14 mouse cellular contexts compared by ENCODE assay signal in the genomic region with DNA sequence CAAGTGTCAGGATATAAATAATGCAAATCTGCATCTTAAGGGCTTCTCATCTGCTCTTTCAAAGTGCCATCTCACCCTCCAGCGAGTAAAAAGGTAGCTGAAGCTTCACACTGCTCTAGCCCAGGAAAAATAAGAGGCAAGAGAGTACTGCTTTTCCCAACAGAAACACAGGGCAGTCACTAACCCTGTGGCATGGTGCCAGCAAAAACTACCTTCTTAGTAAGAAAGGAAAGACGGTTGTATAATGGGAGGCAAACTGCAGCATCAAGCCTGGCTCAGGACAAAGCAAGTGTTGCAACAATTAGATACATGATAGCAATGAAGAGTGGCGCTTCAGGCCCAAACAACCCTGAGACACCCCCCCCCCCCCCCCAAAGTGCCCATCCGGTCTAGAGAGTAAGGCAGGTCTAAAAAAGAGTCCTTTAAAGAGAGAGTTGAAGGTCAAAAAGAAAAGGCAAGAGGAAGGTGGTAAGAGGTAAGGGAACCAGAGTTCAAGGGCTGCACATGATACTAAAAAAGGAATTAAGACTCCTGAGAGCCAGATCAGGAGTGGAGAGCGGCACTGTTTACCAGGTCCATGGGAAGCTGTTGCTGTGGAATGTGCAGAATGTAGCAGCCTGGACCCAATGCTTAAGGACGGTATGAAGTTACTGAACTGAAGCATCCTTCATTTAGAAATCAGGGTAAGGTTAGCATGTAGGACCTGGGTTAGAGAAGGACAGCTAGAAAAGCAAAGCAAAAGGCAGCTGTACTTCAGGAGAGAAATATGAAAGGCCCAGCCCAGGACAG. TPM values are rescaled to one million over a fixed set of nuclear protein-coding genes. Genes with fewer than 3 reads are reported as not detected.
DNase-seq lines count a peak whose midpoint lies in the region; ATAC-seq and TF ChIP-seq lines count a peak whose summit lies in the region.
"Had no signal": no experiment of that assay in that cellular context is flagged by ENCODE, and none has a peak within 500 bp of the region (broad histone marks: within the 10 kb centered on the region; RNA-seq: fewer than 3 reads in every experiment).

No protein-coding gene starts in this region.

- peak; percentile 33 for DNase-seq in adrenal gland, postnatal 10 days
- no peak for DNase-seq in adrenal gland, adult 8-10 months
- peak; percentile 43 for DNase-seq in R1 (ENCODE audit: low read depth, low spot score)
- peak; percentile 59 for DNase-seq in kidney, postnatal 14 days
- no peak for DNase-seq in thymus, postnatal 10 days (ENCODE audit: low spot score in 2 of 2)
- no peak for DNase-seq in urinary bladder, postnatal 4 days (ENCODE audit: low spot score in 2 of 2)
- DNase-seq: cerebellum, adult 11 months; liver, postnatal 0 days had no signal

- no peak overlapping the region for H3K9ac ChIP-seq in intestine, embryonic 16.5 days (ENCODE audit: low read depth, low read length)
- H3K9ac ChIP-seq in intestine, postnatal 0 days (ENCODE audit: low read depth, low read length) = no peak overlapping the region
- H3K9ac ChIP-seq: embryonic facial prominence, embryonic 15.5 days; forebrain, embryonic 12.5 days; hindbrain, embryonic 15.5 days; liver, postnatal 0 days had no signal

- no peak overlapping the region for H3K4me2 ChIP-seq in intestine, embryonic 16.5 days (ENCODE audit: low read depth, low read length)
- no peak overlapping the region for H3K4me2 ChIP-seq in intestine, postnatal 0 days (replicated peaks; ENCODE audit: low read depth)
- H3K4me2 ChIP-seq: embryonic facial prominence, embryonic 15.5 days; forebrain, embryonic 12.5 days; hindbrain, embryonic 15.5 days had no signal

- H3K27ac ChIP-seq in intestine, embryonic 16.5 days (ENCODE audit: low read length) = peak overlapping the region; percentile 2
- no peak overlapping the region for H3K27ac ChIP-seq in intestine, postnatal 0 days (ENCODE audit: low read depth, low read length)
- H3K27ac ChIP-seq: embryonic facial prominence, embryonic 15.5 days; forebrain, embryonic 12.5 days; hindbrain, embryonic 15.5 days; midbrain, embryonic 10.5 days had no signal

- H3K27me3 ChIP-seq in intestine, embryonic 16.5 days (replicated peaks; ENCODE audit: control insufficient read depth, insufficient read depth, low read length) = no peaks in the 10 kb centered on the region
- no peaks in the 10 kb centered on the region for H3K27me3 ChIP-seq in intestine, postnatal 0 days (replicated peaks; ENCODE audit: control insufficient read depth, insufficient read depth, low read length)
- H3K27me3 ChIP-seq: embryonic facial prominence, embryonic 15.5 days; forebrain, embryonic 12.5 days; hindbrain, embryonic 15.5 days had no signal

- ATAC-seq in intestine, embryonic 16.5 days = no peak
- ATAC-seq in intestine, postnatal 0 days = no peak
- ATAC-seq: liver, postnatal 0 days had no signal

- no peak for TF ChIP-seq CTCF in intestine, postnatal 0 days (IDR thresholded peaks at IDR 0.05; ENCODE audit: low read depth)

- H3K36me3 ChIP-seq in intestine, embryonic 16.5 days (ENCODE audit: control insufficient read depth, insufficient read depth, low read length) = no peaks in the 10 kb centered on the region
- no peaks in the 10 kb centered on the region for H3K36me3 ChIP-seq in intestine, postnatal 0 days (ENCODE audit: control insufficient read depth, insufficient read depth)
- H3K36me3 ChIP-seq: embryonic facial prominence, embryonic 15.5 days; forebrain, embryonic 12.5 days; hindbrain, embryonic 15.5 days; midbrain, embryonic 10.5 days had no signal

- 56% methylated on average over 6 of the region's 6 CpGs for WGBS in intestine, embryonic 16.5 days
- WGBS in intestine, postnatal 0 days = 58% methylated on average over 6 of the region's 6 CpGs

- no peaks in the 10 kb centered on the region for H3K4me1 ChIP-seq in intestine, embryonic 16.5 days (ENCODE audit: control insufficient read depth, insufficient read depth, low read length)
- H3K4me1 ChIP-seq in intestine, postnatal 0 days (replicated peaks; ENCODE audit: control insufficient read depth, insufficient read depth, low read length) = no peaks in the 10 kb centered on the region
- H3K4me1 ChIP-seq: embryonic facial prominence, embryonic 15.5 days; hindbrain, embryonic 15.5 days had no signal

- H3K4me3 ChIP-seq in intestine, embryonic 16.5 days (ENCODE audit: low read length) = no peak overlapping the region
- no peak overlapping the region for H3K4me3 ChIP-seq in intestine, postnatal 0 days (ENCODE audit: low read depth, low read length)
- H3K4me3 ChIP-seq: embryonic facial prominence, embryonic 15.5 days; forebrain, embryonic 12.5 days; hindbrain, embryonic 15.5 days; midbrain, embryonic 10.5 days had no signal

- no peaks in the 10 kb centered on the region for H3K9me3 ChIP-seq in intestine, embryonic 16.5 days (ENCODE audit: control insufficient read depth, low read length)
- no peaks in the 10 kb centered on the region for H3K9me3 ChIP-seq in intestine, postnatal 0 days (ENCODE audit: control insufficient read depth)
- H3K9me3 ChIP-seq: embryonic facial prominence, embryonic 15.5 days; forebrain, embryonic 12.5 days; hindbrain, embryonic 15.5 days; midbrain, embryonic 10.5 days had no signal

RNA-seq across cellular contexts. Expression of a gene that starts 26.2 kb away (rescaled TPM):
- total RNA-seq in adrenal gland, postnatal 10 days (2021) = 10 to 100 TPM; 30.4 to 37.3 TPM
- total RNA-seq in adrenal gland, adult 8-10 months (2022) = 10 to 100 TPM; 13.9 to 27.0 (median 20.9) TPM
- 51.4 and 55.7 TPM in 2 replicates for polyA plus RNA-seq in intestine, embryonic 16.5 days (2015; fragmentation: Nextera tagmentation; extraction: Ambion mirVana)
- 39.2 and 39.4 TPM in 2 replicates for polyA plus RNA-seq in intestine, postnatal 0 days (2015; fragmentation: Nextera tagmentation; extraction: Ambion mirVana)

RNA-seq across cellular contexts. Expression of a gene that starts 26.3 kb away (rescaled TPM):
- total RNA-seq in adrenal gland, postnatal 10 days (2021) = 10 to 100 TPM; 11.5 to 13.3 TPM
- 10 to 100 TPM in 3 of 4 experiments, 1 to 10 TPM in 1; 6.9 to 12.0 (median 11.3) TPM for total RNA-seq in adrenal gland, adult 8-10 months (2022)
- polyA plus RNA-seq in intestine, embryonic 16.5 days (2015; fragmentation: Nextera tagmentation; extraction: Ambion mirVana) = 13.7 and 13.9 TPM in 2 replicates
- polyA plus RNA-seq in intestine, postnatal 0 days (2015; fragmentation: Nextera tagmentation; extraction: Ambion mirVana) = 6.8 and 8.0 TPM in 2 replicates

Comparison
In these comparisons a context has a peak if more than half of its experiments do, and no peak if none do; other contexts are left out.
1. DNase-seq: peak in adrenal gland, postnatal 10 days (single experiment), R1 (single experiment) and kidney, postnatal 14 days (single experiment); none in adrenal gland, adult 8-10 months (single experiment), thymus, postnatal 10 days (0 of 2) and urinary bladder, postnatal 4 days (0 of 2).